Mouse (Mus musculus) lung, embryonic 14.5 days (tissue): ENCODE results near the gene Hps6. TPM values are rescaled to one million over a fixed set of nuclear protein-coding genes. Genes with fewer than 3 reads are reported as not detected.
"Not testable (repeated sequence)": the region's sequence is repeated elsewhere in the genome, so short reads cannot be mapped to it uniquely, and the experiment has no call there.

ENCODE experiments used
- ATAC-seq: fragments of 200-750 bp; cut with Nextera tagmentation; 2 replicates; pipeline ENCODE4 v1.8.0; 2017; ENCODE audit warnings: mild to moderate bottlenecking, moderate TSS enrichment, moderate library complexity; ENCODE audit not compliant: insufficient read depth
- DNase-seq: peaks from one replicate; pipeline ENCODE4 v3.0.0-alpha.2; 2015
- H3K27ac ChIP-seq: fragments of 300-500 bp; sonication (generic); 2 replicates; pipeline ENCODE4 v1.5.1; 2014; ENCODE audit warnings: low read depth, mild to moderate bottlenecking, moderate library complexity
- H3K27me3 ChIP-seq: fragments of 300-500 bp; sonication (generic); 2 replicates; pipeline ENCODE4 v1.6.1; 2014; ENCODE audit warnings: low read length, control low read depth; ENCODE audit not compliant: insufficient read depth
- H3K36me3 ChIP-seq: fragments of 300-500 bp; sonication (generic); 2 replicates; pipeline ENCODE4 v1.6.1; 2014; ENCODE audit warnings: control low read depth; ENCODE audit not compliant: insufficient read depth
- H3K4me1 ChIP-seq: fragments of 300-500 bp; sonication (generic); 2 replicates; pipeline ENCODE4 v1.6.1; 2014; ENCODE audit warnings: antibody characterized with exemption, control low read depth; ENCODE audit not compliant: insufficient read depth
- H3K4me2 ChIP-seq: fragments of 300-500 bp; sonication (generic); 2 replicates; pipeline ENCODE4 v1.6.1; 2014; ENCODE audit warnings: mild to moderate bottlenecking
- H3K4me3 ChIP-seq: fragments of 300-500 bp; sonication (generic); 2 replicates; pipeline ENCODE4 v1.5.1; 2014; ENCODE audit warnings: low read depth, low read length
- H3K9ac ChIP-seq: fragments of 300-500 bp; sonication (generic); 2 replicates; pipeline ENCODE4 v1.6.1; 2014
- H3K9me3 ChIP-seq: fragments of 300-500 bp; sonication (generic); 2 replicates; pipeline ENCODE4 v1.6.1; 2016; ENCODE audit warnings: low read depth, low read length, control low read depth
- CTCF ChIP-seq: IDR thresholded peaks from 2 replicates; pipeline ENCODE4 v1.5.1; 2016; ENCODE audit warnings: antibody characterized with exemption, low read depth
- WGBS: fragments of 180-500 bp; shearing (Covaris S2); extraction: QIAGEN DNeasy Blood & Tissue Kit; methylation state at CpG from one replicate; pipeline ENCODE4 v1.1.7; 2014; 5-methylcytosine and 5-hydroxymethylcytosine counted together
- polyA plus RNA-seq: library from polyadenylated mRNA; unstranded; fragments of >200 nt; fragmentation: Nextera tagmentation; extraction: Ambion mirVana; gene quantifications from 2 replicates; pipeline ENCODE4 v1.2.1, GENCODE M21; 2014

Hps6 gene
- 6.0 and 6.5 TPM in 2 replicates for polyA plus RNA-seq

DNA sequence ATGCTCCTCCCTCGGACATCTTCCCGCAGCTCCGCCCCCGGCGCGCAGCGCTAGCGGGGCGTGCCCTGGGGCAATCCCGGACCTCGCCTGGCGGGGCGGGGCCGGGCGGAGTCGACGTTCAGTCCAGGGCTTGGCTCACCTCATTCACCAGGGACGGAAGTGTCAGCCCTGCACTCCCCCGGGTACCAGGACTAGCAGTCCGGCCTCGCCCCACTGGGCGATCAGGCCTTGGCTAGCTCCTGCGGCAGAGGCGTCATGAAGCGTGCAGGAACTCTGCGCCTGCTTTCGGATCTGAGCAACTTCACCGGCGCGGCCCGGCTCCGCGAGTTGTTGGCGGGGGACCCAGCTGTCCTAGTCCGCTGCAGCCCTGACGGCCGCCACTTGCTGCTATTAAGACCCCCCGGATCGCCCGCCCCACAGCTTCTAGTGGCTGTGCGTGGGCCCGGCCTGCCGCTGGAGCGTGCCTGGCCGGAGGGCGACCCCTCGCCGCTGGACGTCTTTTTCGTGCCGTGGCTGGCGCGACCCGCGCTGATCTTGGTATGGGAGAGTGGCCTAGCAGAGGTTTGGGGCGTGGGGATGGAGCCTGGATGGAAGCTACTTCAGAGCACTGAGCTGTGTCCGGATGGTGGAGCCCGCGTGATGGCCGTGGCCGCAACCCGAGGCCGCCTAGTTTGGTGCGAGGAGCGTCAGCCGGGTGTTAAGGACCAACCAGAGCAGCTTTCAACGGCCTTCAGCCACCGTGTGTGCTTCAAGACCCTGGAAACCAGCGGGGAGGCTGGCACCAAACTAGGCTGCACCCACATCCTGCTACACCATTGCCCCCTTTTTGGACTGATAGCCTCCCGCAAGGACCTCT lies at the start of gene Hps6:
Gene Hps6 (plus strand): TSS at position 138 of the 856 bp plus-strand sequence.
- DNase-seq, result peak; percentile 89

DNA sequence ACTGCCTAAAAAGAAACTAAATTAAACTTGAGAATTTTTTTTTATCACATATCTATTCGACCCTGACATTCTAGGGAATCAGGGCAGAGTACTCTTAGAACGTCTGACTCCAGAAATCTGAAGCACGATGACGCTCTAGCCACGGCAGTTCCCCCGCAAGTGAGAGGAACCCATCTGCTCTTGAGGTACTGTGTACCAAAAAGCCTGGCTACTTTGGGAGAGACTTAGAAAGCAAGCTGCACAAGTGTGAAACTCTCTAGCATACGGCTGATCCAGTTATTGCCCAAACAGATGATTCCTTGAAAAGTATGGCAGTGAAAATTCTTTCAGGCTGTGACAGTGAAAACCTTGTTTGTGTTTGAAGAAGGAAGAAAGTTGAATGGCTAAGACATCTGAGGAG lies 46.6 kb upstream of the Hps6 start:
- no peaks in the 10 kb centered on the region for H3K4me1 ChIP-seq
- TF ChIP-seq CTCF, result no peak
- no peaks in the 10 kb centered on the region for H3K9me3 ChIP-seq
- WGBS, result 83% methylated on average over 7 of the region's 7 CpGs
- H3K4me2 ChIP-seq, result no peak overlapping the region
- H3K4me3 ChIP-seq, result no peak overlapping the region
- DNase-seq, result no peak
- no peak for ATAC-seq
- H3K27me3 ChIP-seq, result no peaks in the 10 kb centered on the region
- H3K9ac ChIP-seq, result no peak overlapping the region
- H3K27ac ChIP-seq, result no peak overlapping the region
- peaks cover 38% of the 10 kb centered on the region for H3K36me3 ChIP-seq

More for the DNA sequence above, at the start of gene Hps6:
- peak; percentile 93 for ATAC-seq
- Histone ChIP-seq H3K4me2 (peak within 1 kb of the TSS; percentile 100), H3K9ac (peak within 1 kb of the TSS; percentile 76), H3K36me3 (peaks cover 8% of the 10 kb centered on the region; the same call in 1 of the 2 replicates), H3K27me3 (no peaks in the 10 kb centered on the region), H3K9me3 (no peaks in the 10 kb centered on the region), H3K4me1 (peaks cover 4% of the 10 kb centered on the region; the same call in 1 of the 2 replicates), H3K4me3 (peak within 1 kb of the TSS; percentile 69), H3K27ac (peak within 1 kb of the TSS; percentile 36; the same call in 1 of the 2 replicates)
- 1% methylated on average over 70 of the region's 70 CpGs for WGBS
- no peak for TF ChIP-seq CTCF

- TF ChIP-seq CTCF, result no peak
- 43% methylated on average over 5 of the region's 5 CpGs for WGBS
- DNase-seq (no peak), ATAC-seq (no peak)
- Histone ChIP-seq H3K27me3 (no peaks in the 10 kb centered on the region), H3K4me1 (no peaks in the 10 kb centered on the region), H3K27ac (no peak overlapping the region), H3K9ac (no peak overlapping the region), H3K9me3 (no peaks in the 10 kb centered on the region), H3K4me3 (no peak overlapping the region), H3K36me3 (peaks cover 51% of the 10 kb centered on the region), H3K4me2 (no peak overlapping the region)
Observed at GRCm38 (mm10) chr19:45960770-45961169, 42.5 kb upstream of the Hps6 start.

DNA sequence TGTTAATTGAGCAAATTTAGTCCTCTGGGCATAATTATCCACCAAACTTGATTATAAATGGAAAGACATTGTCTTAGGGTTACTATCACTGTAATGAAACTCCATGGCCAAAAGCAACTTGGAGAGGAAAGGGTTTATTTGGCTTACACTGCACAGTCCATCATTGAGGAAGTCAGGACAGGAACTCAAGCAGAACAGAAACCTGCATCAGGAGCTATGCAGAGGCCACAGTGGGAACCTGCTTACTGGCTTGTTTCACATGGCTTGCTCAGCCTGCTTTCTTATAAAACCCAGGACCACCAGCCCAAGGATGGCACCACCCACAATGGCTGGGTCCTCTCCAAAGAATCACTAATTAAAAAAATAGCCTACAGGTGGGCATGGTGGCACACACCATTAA lies 18.9 kb upstream of the Hps6 start:
- no peak overlapping the region for H3K27ac ChIP-seq

DNA sequence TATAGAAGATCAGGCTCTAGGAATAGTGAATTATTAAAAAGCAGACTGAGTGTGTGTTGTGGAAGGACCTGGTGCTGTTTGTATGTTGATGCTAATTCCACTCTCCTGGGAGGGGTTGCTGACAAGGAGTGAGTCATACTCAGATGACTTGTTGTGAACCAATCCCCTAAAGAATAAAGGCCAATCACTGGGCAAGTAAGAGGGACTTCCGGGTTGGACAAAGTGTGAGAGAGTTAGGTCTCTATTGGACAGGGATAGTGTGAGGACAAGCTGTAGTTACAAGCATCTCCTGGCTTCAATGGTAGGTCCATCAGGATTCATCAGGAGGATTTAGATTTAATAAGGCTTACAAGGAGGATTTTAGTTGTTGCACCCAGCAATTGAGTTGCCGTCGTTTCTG lies 15.1 kb upstream of the Hps6 start:
- no peaks in the 10 kb centered on the region for H3K27me3 ChIP-seq
- peaks cover 8% of the 10 kb centered on the region; the same call in 1 of the 2 replicates for H3K36me3 ChIP-seq
- WGBS, result 98% methylated on average over 3 of the region's 3 CpGs
- TF ChIP-seq CTCF, result no peak
- ATAC-seq (no peak), DNase-seq (no peak)
- H3K9me3 ChIP-seq, result no peaks in the 10 kb centered on the region
- no peak overlapping the region for H3K27ac ChIP-seq
- H3K4me2 ChIP-seq, result no peak overlapping the region
- no peak overlapping the region for H3K4me3 ChIP-seq
- no peaks in the 10 kb centered on the region for H3K4me1 ChIP-seq
- no peak overlapping the region for H3K9ac ChIP-seq

More for the DNA sequence above, 18.9 kb upstream of the Hps6 start:
- no peak for DNase-seq
- TF ChIP-seq CTCF, result no peak
- Histone ChIP-seq H3K4me3 (no peak overlapping the region), H3K36me3 (peaks cover 4% of the 10 kb centered on the region; the same call in 1 of the 2 replicates), H3K9me3 (no peaks in the 10 kb centered on the region), H3K9ac (no peak overlapping the region), H3K4me1 (no peaks in the 10 kb centered on the region), H3K27me3 (no peaks in the 10 kb centered on the region), H3K4me2 (no peak overlapping the region)
- no peak for ATAC-seq

DNA sequence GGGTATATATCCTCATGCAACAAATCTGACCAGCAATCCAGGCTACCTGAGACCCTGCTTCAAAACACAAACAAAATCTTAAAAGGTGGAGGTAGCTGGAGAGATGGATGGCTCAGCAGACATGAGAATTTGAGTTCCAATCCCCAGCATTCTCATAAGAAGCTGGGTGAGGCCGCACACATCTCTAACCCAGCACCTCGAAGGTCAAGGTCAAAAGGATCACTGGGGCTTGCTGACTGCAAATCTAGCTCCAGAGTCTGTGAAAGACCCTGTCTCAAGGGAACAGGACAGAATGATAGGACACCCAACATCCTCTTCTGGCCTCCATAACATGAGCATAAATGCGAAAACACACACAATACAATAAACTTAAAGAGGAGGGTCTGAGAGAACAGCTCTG lies 12.1 kb upstream of the Hps6 start:
- no peak for ATAC-seq
- 88% methylated on average over 3 of the region's 3 CpGs for WGBS
- H3K9me3 ChIP-seq, result no peaks in the 10 kb centered on the region
- DNase-seq, result no peak
- no peak for TF ChIP-seq CTCF
- H3K36me3 ChIP-seq, result peaks cover 8% of the 10 kb centered on the region; the same call in 1 of the 2 replicates
- no peak overlapping the region for H3K27ac ChIP-seq
- no peak overlapping the region for H3K9ac ChIP-seq
- no peak overlapping the region for H3K4me3 ChIP-seq
- no peaks in the 10 kb centered on the region for H3K4me1 ChIP-seq
- no peak overlapping the region for H3K4me2 ChIP-seq
- H3K27me3 ChIP-seq, result no peaks in the 10 kb centered on the region

DNA sequence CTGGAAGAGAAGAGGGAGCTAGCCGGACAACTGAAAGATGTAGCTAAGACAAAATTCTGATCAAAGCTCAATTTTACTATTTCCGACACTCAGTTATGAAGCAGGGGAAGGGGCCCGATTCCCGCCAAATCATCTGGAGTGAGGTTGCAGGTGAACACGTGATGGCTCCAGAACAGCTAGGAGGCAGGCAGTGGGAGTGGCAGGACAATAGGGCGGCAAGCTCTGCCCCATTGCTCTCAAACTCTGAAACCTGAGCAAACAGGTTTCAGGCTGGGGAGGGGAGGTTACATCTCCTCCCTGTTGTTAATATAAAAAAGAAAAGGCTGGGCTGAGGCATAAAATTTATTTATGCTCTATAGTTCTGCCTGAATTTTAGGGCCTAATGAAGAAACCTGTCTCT lies 9.9 kb upstream of the Hps6 start:
- H3K4me3 ChIP-seq, H3K9ac ChIP-seq, ATAC-seq, H3K27ac ChIP-seq, H3K36me3 ChIP-seq, H3K9me3 ChIP-seq, DNase-seq, H3K4me1 ChIP-seq, H3K27me3 ChIP-seq, H3K4me2 ChIP-seq: not testable (repeated sequence)
- 83% methylated on average over 6 of the region's 6 CpGs for WGBS
